Mouse (Mus musculus): ENCODE measurements around the gene Bend4.

Bend4 gene

DNA sequence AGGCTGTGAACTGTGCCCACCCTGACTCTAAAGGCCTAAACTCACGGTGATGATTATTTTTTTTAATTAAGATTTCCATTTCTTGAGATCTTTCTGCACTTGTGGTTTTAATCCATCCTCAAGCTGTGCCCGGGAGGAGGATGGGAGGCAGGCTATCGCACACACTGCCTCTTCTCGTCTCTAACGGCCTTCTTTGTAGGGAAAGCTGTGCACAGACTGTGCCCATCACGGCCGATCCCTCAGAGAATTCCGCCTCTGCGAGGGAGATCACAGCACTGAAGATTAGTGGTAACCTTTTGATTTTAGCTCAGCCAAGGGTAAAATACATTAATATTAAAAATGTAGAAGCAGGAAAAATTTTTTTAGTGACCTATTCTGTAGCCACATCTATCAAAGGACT, 4.8 kb downstream of the Bend4 start:
- no peak for DNase-seq (ENCODE audit: extremely low read depth, insufficient read length, low spot score)

DNA sequence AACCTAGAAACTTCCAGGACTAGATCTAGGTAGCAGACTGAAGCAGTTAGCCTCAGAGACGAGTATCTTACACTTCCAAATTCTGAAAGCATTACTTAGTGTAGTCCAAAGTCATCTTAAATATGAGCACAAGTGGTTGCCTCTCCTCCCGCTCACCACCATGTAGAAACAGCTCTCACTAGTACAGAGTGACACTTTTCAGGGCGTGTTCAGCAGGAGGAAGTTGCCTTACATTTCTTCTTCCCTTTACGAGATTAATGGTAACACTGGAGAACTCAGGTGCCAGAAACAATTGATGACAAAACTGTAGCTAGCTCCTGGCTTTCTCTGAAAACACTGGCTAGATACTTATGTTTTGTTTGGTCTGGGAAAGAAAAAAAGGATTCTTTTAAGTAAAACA, 8.7 kb downstream of the Bend4 start:
- DNase-seq (ENCODE audit: extremely low read depth, insufficient read length, low spot score) = no peak

DNA sequence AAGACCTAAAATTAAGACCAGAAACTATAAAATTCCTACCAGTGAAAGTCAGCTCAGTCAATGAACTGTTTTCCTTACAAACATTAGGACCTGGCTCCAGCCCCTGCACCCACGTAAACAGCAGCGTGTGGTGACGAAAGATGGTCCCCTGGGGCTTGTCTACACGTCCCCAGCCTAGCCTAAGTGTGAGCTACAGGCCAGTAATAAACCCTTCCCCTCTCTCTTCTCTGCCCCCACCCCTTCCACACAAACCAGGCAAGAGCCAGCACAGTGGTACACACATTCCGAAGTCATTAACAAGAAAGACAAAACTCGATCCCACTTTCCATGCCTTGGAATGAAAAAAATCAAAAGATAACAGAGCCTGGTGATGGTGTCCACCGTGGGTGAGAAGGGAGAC, 16.6 kb downstream of the Bend4 start:
- no peak for DNase-seq (ENCODE audit: extremely low read depth, insufficient read length, low spot score)

DNA sequence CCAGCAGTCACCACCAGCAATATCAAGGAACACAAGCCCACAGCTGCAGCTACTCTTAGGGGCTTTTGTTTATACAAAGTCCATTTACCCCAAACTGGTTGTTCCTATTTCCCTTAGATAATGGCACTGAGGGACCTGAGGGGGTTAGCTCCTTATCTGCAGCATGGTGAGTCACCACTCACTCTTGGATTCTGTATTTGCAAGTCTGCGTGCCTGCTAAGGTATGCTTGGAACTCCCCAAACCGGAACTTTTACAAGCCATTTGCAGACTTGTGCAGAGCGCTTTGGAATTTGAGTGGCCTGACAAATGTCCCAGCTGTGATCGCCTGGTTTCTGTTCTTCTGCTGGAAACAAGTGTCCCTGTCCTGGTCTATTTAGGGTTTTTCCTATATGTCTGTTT, 17.7 kb downstream of the Bend4 start:
- DNase-seq (ENCODE audit: extremely low read depth, insufficient read length, low spot score) = no peak

DNA sequence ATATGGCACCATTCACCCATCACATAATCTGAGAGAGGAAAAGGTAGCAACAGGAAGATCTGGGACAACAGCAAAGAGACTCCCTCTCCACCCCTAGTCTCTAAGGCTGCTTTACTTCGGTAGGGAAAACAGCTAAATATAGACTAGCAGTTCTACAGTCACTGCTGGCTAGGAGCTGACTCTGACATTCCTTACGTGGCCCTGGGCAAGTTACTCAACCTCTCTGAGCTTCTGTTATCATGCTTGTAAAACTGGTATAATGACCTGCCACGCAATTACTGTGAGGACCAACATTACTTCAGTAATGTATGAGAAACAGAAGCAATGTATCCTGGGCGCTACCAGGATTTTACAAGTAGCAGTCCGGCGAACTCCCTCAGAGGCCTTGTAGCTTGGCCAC, 19.7 kb downstream of the Bend4 start:
- no peak for DNase-seq (ENCODE audit: extremely low read depth, insufficient read length, low spot score)

DNA sequence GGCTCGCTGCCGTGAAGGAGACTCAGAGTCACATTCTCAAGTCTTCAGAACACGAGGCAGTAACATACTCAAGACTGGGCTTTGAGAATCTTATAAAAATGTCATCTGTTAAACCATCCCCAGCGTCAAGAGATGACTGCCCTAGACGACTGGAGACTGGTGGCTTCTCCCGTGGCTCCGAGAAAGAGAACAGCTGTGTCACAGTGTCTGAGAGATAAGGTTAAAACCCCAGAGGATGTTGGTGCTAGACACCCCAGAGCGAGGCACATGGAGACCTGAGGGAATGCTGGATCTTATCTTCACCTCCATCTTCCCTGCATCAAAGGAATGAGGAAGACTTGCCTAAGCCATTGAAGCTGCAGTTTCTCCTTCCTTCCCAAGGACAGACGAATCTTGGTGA, 23.2 kb downstream of the Bend4 start:
- DNase-seq (ENCODE audit: extremely low read depth, insufficient read length, low spot score) = no peak

DNA sequence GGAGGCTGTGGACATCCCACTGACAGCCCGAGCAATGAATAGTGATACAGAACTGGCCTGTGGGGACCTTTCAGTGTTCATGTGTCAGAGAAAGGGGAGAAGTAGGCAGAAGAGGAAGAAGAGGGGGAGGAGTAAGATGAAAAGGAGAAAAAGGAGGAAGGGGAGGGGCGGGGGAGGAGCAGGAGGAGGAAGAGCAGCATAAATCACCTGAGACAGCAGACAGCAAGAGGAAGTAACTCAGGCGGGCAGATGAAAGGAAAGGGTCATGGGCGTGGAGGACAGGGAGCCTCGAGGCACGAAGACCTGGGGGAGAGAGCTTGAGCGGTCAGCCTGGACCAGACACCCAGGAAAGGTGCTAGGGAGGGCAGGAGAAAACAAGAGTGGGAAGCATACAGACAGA, 23.7 kb downstream of the Bend4 start:
- no peak for DNase-seq (ENCODE audit: extremely low read depth, insufficient read length, low spot score)

DNA sequence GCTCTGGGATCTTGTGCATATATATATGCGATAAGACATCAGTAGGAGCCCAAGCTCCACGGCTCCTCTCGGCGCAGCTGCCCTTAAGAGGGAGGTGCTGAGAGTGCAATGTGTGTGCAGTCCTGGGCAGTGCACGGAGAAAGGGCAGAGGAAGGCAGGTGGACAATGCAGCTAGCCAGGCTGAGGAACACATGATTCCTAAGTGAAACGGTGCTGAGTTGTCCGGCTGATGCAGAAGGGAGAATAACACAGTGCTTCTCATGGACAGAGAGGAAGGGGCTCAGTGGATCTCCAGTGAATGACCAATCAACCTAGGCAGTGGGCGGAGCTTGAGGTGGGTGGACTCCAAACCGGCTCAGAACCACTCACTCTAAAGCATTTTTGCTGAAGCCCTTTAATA, 26.5 kb downstream of the Bend4 start:
- no peak for DNase-seq (ENCODE audit: extremely low read depth, insufficient read length, low spot score)

DNA sequence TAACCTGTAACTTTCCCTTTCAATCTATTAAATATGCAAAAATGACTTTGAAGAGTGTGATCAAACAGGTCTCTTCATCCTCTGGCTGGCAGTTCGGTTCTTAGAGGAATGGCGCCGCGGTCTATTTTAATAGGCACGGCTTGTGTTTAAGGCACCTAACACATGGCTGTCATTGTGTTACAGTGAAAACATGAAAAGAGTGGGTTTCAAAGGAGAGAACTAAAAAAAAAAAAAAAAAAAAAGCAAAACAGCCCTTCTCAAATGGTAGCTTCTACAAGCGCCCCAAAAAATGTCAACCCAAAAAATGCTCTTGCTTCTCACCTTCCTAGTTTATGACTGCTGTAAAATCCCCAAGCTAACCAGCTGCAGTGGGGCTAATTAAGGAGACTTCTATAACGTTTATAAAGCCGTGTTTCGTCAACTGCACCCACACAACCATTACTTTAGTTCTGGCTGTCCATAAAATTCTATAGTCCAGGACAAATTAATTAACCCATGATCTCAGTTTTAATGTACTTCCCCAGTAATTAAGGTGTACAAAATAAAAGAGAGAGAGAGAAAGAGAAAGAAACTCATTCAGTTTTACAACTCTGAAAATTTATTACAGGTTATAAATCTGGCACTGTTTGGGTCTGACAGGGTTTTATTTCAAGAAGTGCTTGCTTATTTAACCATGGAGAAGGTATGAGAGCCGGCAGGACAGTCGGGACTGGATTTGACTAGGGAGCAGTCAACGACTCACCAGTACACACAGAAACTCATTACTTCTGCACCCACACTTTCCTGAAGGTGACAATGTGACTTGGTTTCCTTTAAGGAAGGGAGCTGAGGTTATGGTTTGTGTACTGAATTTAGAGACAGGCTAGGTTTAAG, 27.3 kb downstream of the Bend4 start:
- no peak for DNase-seq (ENCODE audit: extremely low read depth, insufficient read length, low spot score)

DNA sequence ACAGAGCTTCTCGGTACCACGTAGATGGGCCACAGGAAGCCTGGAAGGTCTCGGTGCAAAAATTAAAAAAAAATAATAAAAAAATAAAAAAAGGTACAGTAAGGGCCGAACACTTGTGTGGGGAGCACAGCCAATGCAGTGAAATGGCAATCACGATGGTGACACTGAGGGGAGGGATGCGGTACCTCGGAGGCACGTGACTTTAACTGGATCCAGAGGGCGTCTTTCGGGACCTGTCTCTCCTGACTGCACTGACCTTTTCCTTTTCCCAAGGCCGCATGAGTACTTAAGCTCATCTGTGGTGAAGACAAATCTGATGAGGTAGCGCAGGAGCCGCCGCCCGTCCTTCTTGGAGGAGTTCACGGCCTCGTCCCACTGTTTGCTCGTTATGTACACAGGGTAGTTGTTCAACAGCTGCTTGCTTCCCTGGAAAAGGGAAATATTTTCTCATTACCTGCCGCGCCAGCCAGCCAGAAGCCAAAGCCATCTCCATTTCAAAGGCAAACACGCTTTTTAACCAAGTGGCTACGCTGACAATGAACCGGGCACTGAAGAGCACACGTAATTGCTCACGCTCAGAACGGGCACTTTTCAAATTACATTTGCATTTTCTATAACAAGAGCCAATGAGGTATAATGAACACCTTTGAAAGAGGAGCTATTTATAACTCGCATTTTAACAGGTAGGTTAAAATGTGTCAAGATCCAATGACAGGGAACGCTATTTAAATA, 28.1 kb downstream of the Bend4 start:
- no peak for DNase-seq (ENCODE audit: extremely low read depth, insufficient read length, low spot score)

DNA sequence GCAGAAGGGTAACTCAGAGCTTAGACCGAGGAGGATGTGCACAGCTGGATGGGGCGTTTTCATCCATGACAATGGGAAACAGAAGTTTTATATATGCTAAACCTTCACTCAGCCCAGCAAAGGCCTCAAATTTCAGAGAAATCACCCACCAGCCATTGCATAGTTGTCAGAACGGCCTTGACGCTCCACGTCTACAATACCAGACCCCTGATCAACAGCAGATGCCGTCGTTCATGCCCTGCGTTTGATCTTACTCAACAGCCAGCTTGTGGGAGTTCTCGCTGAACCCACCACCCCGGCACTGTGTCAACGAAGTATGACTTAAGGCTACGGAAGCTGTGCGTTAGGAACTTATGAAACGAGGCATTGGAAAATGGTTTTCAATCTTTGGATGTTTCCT, 30.9 kb downstream of the Bend4 start:
- no peak for DNase-seq (ENCODE audit: extremely low read depth, insufficient read length, low spot score)

DNA sequence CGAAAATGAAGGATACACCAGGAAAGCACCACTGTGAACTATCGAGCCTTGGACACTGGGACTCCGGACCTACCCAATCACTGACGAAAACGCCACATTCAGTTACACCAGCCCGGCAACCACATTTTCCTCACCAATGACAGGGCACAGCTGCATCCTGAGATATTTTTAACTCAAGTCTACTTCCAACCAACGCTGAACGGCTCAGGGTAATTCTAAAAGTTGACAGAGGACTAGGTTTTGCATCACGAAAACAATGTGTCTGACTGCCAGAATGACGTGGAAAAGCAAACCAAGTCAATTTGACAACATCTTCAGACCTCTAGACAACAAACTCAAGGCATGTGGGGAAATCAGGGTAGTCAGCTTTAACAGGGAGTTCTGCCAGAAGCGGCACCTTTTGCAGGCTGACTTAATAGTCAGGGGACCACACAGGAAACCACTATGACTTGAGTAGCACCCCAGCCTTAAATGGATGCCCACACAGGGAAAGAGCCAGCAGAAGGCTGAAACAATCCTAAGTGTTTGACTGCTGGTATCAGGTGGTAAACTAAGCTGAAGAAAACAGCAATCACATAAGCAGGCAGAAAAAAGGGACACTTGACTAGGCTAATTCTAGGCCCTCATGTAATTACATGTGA, 32.8 kb downstream of the Bend4 start:
- no peak for DNase-seq (ENCODE audit: extremely low read depth, insufficient read length, low spot score)

DNA sequence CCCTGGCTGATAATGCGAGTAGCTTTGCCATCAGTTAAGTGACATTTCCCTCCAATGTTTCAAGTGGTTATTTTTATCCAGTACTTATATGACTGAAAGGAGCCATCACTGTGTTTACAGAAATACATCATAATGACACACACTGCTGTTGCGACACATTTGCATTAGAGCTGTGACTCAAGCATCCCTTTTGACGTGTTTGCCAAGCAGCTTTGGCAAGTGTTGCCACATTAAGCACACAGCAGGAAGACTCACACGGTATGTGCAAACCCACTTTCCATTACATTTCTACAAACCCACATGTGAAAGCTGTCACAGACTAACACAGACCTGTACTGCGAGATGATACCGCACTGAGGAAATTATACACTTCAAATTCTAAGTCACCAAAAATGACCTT, 34.2 kb downstream of the Bend4 start:
- DNase-seq (ENCODE audit: extremely low read depth, insufficient read length, low spot score) = peak; percentile 27

DNA sequence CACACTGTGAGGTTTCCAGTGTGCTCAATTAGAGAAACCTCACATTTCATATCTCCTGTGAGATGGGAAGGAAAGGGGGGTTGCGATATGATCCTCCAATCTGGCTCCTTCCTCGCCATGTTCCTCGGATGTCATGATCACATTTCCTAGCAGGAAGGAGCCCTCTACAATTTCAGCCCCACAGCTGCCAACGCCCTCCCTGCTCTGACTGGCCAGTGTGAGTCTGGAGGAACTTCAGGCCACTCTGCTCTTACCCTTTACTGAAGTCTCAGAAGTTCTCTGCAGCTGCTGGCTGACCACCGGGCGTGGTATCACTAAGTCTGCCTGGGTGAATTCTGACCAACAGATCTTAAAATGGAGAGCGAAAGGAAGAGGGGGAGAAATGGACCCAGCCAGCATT, 45.6 kb downstream of the Bend4 start:
- DNase-seq (ENCODE audit: extremely low read depth, insufficient read length, low spot score) = no peak

DNA sequence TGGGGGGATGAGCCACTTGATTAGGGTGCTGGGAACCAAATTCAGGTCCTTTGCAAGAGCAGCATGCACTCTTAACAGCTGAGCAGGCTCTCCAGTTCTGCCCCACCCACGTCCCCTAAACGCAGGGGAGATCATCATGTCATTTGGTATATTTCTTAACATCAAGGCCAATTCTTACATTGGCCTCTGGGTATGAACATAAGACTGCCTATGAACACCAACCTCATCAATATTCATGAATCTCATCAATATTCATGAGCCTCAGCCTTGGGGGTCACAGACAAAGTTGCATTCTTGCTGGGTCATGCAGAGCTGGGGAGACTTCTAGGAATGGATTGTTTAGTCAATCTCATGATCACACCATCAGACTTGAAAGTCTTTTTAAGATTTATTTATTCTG, 46.4 kb downstream of the Bend4 start:
- DNase-seq (ENCODE audit: extremely low read depth, insufficient read length, low spot score) = no peak

DNA sequence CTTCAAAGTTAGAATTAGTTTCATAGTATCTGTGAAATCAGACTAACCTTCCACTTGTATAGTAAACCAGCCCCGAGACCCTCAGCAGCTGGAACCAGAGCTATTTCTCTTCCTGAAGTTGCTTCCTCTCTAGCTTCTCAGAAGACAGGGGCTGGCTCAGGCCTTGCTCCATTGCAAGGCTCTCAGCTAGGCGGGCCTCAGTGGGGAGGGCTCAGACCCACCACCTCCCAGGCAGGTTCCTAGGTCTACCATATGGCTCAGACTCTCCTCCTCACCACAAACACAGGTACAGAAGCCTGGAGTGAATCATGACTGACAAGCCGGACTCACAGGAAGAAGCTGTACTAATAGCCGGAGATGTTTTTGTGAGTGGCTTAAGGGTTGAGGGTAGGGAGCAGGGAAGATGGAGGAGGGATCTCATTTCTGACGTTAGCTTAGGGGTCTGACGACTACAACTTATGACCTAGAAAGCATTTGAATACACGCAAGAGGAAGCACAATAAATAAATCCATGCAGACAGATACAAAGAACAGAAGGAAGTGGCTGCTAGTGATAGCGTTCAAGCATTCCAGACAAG, 51.0 kb downstream of the Bend4 start:
- no peak for DNase-seq (ENCODE audit: extremely low read depth, insufficient read length, low spot score)

DNA sequence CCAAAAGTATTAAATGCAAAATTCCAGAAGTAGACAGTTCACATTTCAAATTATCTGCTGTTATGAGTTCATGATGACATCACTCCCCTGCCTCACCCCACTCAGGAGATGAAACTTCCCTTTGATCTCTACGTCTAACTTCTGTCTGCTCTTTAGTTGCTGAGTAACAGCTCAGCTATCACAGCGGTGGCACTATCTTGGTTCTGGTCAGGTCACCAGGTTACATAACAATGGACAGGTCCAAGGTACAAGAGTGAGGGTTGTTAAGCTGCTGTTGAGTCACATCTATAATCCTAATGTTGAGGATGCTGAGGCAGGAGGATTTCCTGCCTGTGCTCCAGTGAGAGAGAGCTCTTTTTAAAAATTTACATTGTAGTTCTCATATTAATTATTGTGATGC, 65.2 kb downstream of the Bend4 start:
- DNase-seq (ENCODE audit: extremely low read depth, insufficient read length, low spot score) = no peak

DNA sequence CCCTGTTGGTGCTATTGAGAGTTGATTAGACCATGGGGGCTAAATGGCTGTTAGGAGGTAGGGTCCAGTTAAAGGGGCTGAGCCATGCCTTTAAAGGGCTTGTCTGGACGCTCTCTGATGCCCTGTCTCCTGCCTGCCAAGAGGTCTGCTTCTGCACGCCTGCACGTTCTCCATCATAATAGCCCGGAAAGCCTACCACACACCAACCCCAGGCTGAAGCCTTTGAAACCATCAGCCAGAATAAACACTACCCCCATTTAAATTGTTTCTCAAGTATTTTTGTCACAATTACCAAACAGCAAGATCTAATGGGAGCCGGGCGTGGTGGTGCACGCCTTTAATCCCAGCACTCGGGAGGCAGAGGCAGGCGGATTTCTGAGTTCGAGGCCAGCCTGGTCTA, 65.8 kb downstream of the Bend4 start:
- DNase-seq (ENCODE audit: extremely low read depth, insufficient read length, low spot score) = no peak

DNA sequence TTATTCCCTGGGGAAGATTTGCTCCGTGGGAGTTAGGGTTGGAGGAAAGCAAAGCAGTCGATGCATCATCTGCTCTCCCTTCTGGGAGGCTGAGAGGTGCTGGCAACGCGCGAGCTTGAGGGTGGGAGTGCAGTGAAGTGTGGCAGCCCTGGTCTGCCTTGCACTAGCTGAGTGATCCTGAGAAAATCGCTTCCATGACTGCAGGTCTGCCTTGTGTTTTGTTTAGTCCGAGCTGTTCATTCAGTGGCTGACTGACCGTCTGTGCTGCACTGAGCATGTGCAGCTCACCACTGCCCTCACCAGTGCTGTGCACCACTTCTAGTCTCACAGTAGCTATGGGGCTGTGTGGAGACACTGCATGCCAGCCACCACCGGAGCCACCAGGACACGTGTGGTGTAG, 79.2 kb downstream of the Bend4 start:
- DNase-seq (ENCODE audit: extremely low read depth, insufficient read length, low spot score) = no peak

DNA sequence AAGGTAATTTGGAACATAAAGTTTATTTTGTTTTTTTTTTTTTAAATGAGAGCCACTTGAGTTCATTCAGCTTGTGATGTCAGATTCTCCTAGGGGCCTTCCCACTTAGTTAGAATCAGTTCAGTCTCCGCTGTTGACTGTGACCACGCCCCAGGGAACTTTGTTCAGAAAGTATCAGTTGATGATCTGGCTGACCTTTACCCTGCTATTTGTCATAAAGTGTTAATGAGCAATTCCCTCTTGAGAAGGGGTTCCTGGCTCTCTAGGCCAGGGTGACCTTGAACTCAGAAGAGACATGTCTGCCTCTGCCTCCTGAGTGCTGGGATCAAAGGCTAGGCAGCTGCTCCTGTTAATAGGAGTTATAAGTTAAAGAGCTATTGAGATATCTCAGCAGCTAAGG, 81.0 kb downstream of the Bend4 start:
- DNase-seq (ENCODE audit: extremely low read depth, insufficient read length, low spot score) = no peak

All from 3134 (cell line).